Mouse (Mus musculus): Measurements from ENCODE around the gene Spata32. TPM values are rescaled to one million over a fixed set of nuclear protein-coding genes. Genes with fewer than 3 reads are reported as not detected.

Gene Spata32
- polyA plus RNA-seq, 1 experiment from 2014 or later: not detected

GRCm38 (mm10) chr11:103158621-103159478 lies 59.4 kb downstream of the Spata32 start:
- Histone ChIP-seq H3K4me3 (replicated peaks; ENCODE audit: low read length) (peak overlapping the region; percentile 43), H3K4me1 (ENCODE audit: control insufficient read depth, insufficient read depth, low read length) (peaks cover 6% of the 10 kb centered on the region), H3K9me3 (replicated peaks; ENCODE audit: control insufficient read depth, low read length) (no peaks in the 10 kb centered on the region), H3K9ac (ENCODE audit: low read length) (peak overlapping the region; percentile 68), H3K27me3 (ENCODE audit: control insufficient read depth, insufficient read depth, low read length) (no peaks in the 10 kb centered on the region), H3K36me3 (ENCODE audit: control insufficient read depth, insufficient read depth, low read length) (no peaks in the 10 kb centered on the region), H3K27ac (ENCODE audit: low read length) (peak overlapping the region; percentile 33; the same call in 1 of the 2 replicates), H3K4me2 (ENCODE audit: low read depth, low read length) (peak overlapping the region; percentile 90)
- 2% methylated on average over 25 of the region's 25 CpGs for WGBS
- peak; percentile 95 for ATAC-seq (ENCODE audit: insufficient read depth, low FRiP score)

Other genes starting within 250 kb of the Spata32 start
- 50.8 and 53.7 TPM in 2 replicates for gene Nmt1, start 190.2 kb downstream of the Spata32 start, polyA plus RNA-seq (2015; fragmentation: Nextera tagmentation; extraction: Ambion mirVana)
- gene Dcakd, start 190.1 kb downstream of the Spata32 start, polyA plus RNA-seq (2015; fragmentation: Nextera tagmentation; extraction: Ambion mirVana): 85.2 and 109 TPM in 2 replicates
- 5.2 and 6.5 TPM in 2 replicates for gene Plcd3, start 116.8 kb downstream of the Spata32 start, polyA plus RNA-seq (2015; fragmentation: Nextera tagmentation; extraction: Ambion mirVana)
- 31.0 and 36.4 TPM in 2 replicates for gene Acbd4, start 116.8 kb downstream of the Spata32 start, polyA plus RNA-seq (2015; fragmentation: Nextera tagmentation; extraction: Ambion mirVana)
- 4.7 and 5.7 TPM in 2 replicates for gene Hexim1, start 102.2 kb downstream of the Spata32 start, polyA plus RNA-seq (2015; fragmentation: Nextera tagmentation; extraction: Ambion mirVana)
- gene Hexim2, start 86.0 kb downstream of the Spata32 start, polyA plus RNA-seq (2015; fragmentation: Nextera tagmentation; extraction: Ambion mirVana): 6.3 and 7.9 TPM in 2 replicates
- gene Fmnl1, start 47.3 kb downstream of the Spata32 start, polyA plus RNA-seq (2015; fragmentation: Nextera tagmentation; extraction: Ambion mirVana): 3.5 and 4.4 TPM in 2 replicates
- 0.67 and 0.83 TPM in 2 replicates for gene 1700023F06Rik, start 9.9 kb downstream of the Spata32 start, polyA plus RNA-seq (2015; fragmentation: Nextera tagmentation; extraction: Ambion mirVana)
- 4.2 and 4.9 TPM in 2 replicates for gene Map3k14, start 49.0 kb upstream of the Spata32 start, polyA plus RNA-seq (2015; fragmentation: Nextera tagmentation; extraction: Ambion mirVana)
- 19.1 and 22.0 TPM in 2 replicates for gene Arhgap27, start 145.3 kb upstream of the Spata32 start, polyA plus RNA-seq (2015; fragmentation: Nextera tagmentation; extraction: Ambion mirVana)
- gene Plekhm1, start 194.3 kb upstream of the Spata32 start, polyA plus RNA-seq (2015; fragmentation: Nextera tagmentation; extraction: Ambion mirVana): 7.5 and 8.5 TPM in 2 replicates